Mouse (Mus musculus) layer of hippocampus, adult 11-12 months (tissue): ENCODE data around the gene Spag7.

Experiments
- DNase-seq: peaks from one replicate; pipeline ENCODE4 v3.0.0; 2022; ENCODE audit warnings: low spot score

The Spag7 gene

GRCm38 (mm10) chr11:70643051-70643450 lies 26.2 kb downstream of the Spag7 start:
- DNase-seq, result no peak

GRCm38 (mm10) chr11:70641241-70641640 lies 28.0 kb downstream of the Spag7 start:
- no peak for DNase-seq

- no peak for DNase-seq
These were observed 29.2 kb downstream of the Spag7 start for GRCm38 (mm10) chr11:70639976-70640375.

- DNase-seq, result no peak
These were observed 30.4 kb downstream of the Spag7 start, which contains the start of gene Gp1ba for GRCm38 (mm10) chr11:70638714-70639278. Gene Gp1ba (plus strand): TSS chr11:70639122.

- no peak for DNase-seq
These were observed 30.9 kb downstream of the Spag7 start for GRCm38 (mm10) chr11:70638293-70638692.

GRCm38 (mm10) chr11:70637764-70638163 lies 31.5 kb downstream of the Spag7 start:
- DNase-seq, result no peak

GRCm38 (mm10) chr11:70635601-70636000 lies 33.6 kb downstream of the Spag7 start:
- no peak for DNase-seq

- DNase-seq, result no peak
These were observed 39.1 kb downstream of the Spag7 start for GRCm38 (mm10) chr11:70630129-70630528.

- DNase-seq, result no peak
These were observed 39.7 kb downstream of the Spag7 start for GRCm38 (mm10) chr11:70629557-70629956.

- no peak for DNase-seq
These were observed 40.8 kb downstream of the Spag7 start for GRCm38 (mm10) chr11:70628431-70628830.

GRCm38 (mm10) chr11:70626877-70627276 lies 42.3 kb downstream of the Spag7 start:
- DNase-seq, result no peak

- no peak for DNase-seq
These were observed 43.7 kb downstream of the Spag7 start for GRCm38 (mm10) chr11:70625473-70625872.

- no peak for DNase-seq
These were observed 46.0 kb downstream of the Spag7 start for GRCm38 (mm10) chr11:70623053-70623742.

- no peak for DNase-seq
These were observed 47.0 kb downstream of the Spag7 start for GRCm38 (mm10) chr11:70621972-70622814.

GRCm38 (mm10) chr11:70619101-70619500 lies 50.1 kb downstream of the Spag7 start, which contains the start of gene Chrne:
Gene Chrne (minus strand): TSS chr11:70619216.
- DNase-seq, result no peak

GRCm38 (mm10) chr11:70615516-70616093 lies 53.6 kb downstream of the Spag7 start, which contains the start of gene 4930544D05Rik:
Gene 4930544D05Rik (plus strand): TSS chr11:70615848.
- DNase-seq, result no peak

- peak; percentile 44 for DNase-seq
These were observed 54.1 kb downstream of the Spag7 start for GRCm38 (mm10) chr11:70615074-70615473.
